Mouse (Mus musculus): ENCODE results near the gene Maneal. TPM values are rescaled to one million over a fixed set of nuclear protein-coding genes. Genes with fewer than 3 reads are reported as not detected.

The Maneal gene
- total and polyA plus RNA-seq, 3 experiments: 0.08 TPM; not detected in 2

DNA sequence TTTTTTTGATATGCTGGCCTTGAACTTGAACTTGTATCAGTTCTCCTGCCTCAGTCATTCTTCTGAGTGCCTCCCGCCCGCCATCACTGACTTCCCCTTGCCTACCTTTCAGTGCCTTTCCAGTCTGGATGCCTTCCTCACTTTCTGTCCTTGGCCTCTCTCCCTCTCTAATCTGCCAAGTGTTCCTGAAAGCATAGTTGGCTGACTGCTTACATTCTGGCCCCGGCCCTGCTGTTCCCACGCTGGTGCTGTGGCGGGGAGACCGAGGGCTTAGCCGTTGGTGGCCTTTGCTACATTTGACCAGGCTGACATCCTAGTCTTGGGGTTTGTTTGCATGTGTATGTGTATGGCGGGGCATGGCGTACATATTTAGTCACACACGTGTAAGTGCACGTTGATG lies 46.1 kb downstream of the Maneal start:
- in situ Hi-C loops (cut with MboI; ENCODE audit: low pct_ligation_motif_present, low pct_unique_long_range_greater_than_20kb, low sequenced_read_pairs): no loop called here
- H3K4me1 ChIP-seq (ENCODE audit: control insufficient read depth in 1 of 2, insufficient read depth in 2 of 2): peaks cover 0 to 49% of the 10 kb centered on the region in 2 experiments; a peak in 2 of 4 replicates
- DNase-seq (ENCODE audit: extremely low read depth): no peak
- TF ChIP-seq POLR2AphosphoS2 (IDR thresholded peaks at IDR 0.05; ENCODE audit: low read depth, low read length) (no peak), ELF1 (IDR thresholded peaks at IDR 0.05; ENCODE audit: low read depth, low read length) (no peak), UBTF (IDR thresholded peaks at IDR 0.05; ENCODE audit: low read depth, low read length) (no peak), ETS1 (conservative IDR thresholded peaks at IDR 0.05; ENCODE audit: low read depth, low read length) (no peak), PAX5 (IDR thresholded peaks at IDR 0.05; ENCODE audit: low read length) (no peak), ZKSCAN1 (IDR thresholded peaks at IDR 0.05; ENCODE audit: borderline replicate concordance, low read depth, low read length) (no peak), IRF4 (IDR thresholded peaks at IDR 0.05; ENCODE audit: low read depth, low read length) (no peak), POLR2A (IDR thresholded peaks at IDR 0.05; ENCODE audit: low read depth, low read length) (no peak), CHD1 (IDR thresholded peaks at IDR 0.05; ENCODE audit: low read depth, low read length) (no peak), RCOR1 (conservative IDR thresholded peaks at IDR 0.05; ENCODE audit: low read depth, low read length) (no peak), MAX (IDR thresholded peaks at IDR 0.05; ENCODE audit: low read length) (no peak), ZNF384 (IDR thresholded peaks at IDR 0.05; ENCODE audit: low read depth, low read length) (no peak), HCFC1 (IDR thresholded peaks at IDR 0.05; ENCODE audit: low read depth, low read length) (no peak)
- no peak overlapping the region for H3K4me3 ChIP-seq (replicated peaks in 1 of 3; ENCODE audit: low read depth in 2 of 3, low read length in 2 of 3, poor library complexity in 1 of 3)
- H3K36me3 ChIP-seq (replicated peaks in 1 of 2; ENCODE audit: control insufficient read depth in 1 of 2, insufficient read depth in 1 of 2, low read length in 1 of 2): peaks cover 45 to 88% of the 10 kb centered on the region in 2 experiments
- H3K9me3 ChIP-seq (replicated peaks; ENCODE audit: low read length): no peaks in the 10 kb centered on the region
- no peak overlapping the region for H3K27ac ChIP-seq (ENCODE audit: insufficient read depth, low read depth)
- dilution Hi-C loops (cut with MboI; ENCODE audit: extremely low pct_ligation_motif_present, extremely low pct_unique_long_range_greater_than_20kb, low sequenced_read_pairs): no loop called here
- no peak overlapping the region for H3K9ac ChIP-seq (ENCODE audit: insufficient read depth, low read depth)
- H3K4me2 ChIP-seq (ENCODE audit: insufficient read depth, low read depth, poor library complexity, severe bottlenecking): no peak overlapping the region
- H3K27me3 ChIP-seq (replicated peaks): no peaks in the 10 kb centered on the region
- peaks cover 28% of the 10 kb centered on the region for H3K79me2 ChIP-seq (replicated peaks; ENCODE audit: control insufficient read depth, extremely low read depth, insufficient read depth, poor library complexity, severe bottlenecking)

DNA sequence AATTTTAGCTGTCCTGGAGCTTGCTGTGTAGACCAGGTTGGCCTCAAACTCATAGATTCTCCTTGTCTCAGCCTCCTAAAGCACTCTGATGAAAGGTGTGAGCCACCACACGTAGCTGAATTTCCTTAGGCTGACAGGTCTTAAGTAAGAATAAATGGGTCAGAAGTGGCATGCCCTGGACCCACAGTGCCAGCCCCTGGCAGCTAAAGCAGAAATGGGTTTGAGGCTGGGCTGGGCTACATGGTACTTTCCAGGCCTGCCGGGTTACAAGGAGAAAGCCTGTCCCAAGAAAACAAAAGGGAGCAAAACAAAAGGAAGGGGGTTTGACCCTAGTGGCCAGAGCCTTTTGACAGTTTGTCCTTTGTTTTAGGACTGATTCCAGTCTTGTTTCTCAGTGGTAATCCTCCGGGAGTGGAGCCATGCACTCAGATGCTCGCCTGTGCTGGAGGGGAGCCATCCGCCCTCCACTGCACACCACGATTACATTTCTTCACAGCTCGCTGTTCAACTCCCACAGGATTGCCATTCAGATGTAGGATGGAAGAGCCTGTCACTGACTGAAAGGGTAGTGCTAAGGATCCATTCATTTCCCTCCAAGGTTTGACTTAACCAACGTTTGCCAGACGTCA lies 50.5 kb downstream of the Maneal start:
- H3K4me3 ChIP-seq (replicated peaks in 1 of 3; ENCODE audit: low read depth in 2 of 3, low read length in 2 of 3, poor library complexity in 1 of 3): no peak overlapping the region
- peaks cover 2 to 47% of the 10 kb centered on the region in 2 experiments; a peak in 2 of 4 replicates for H3K4me1 ChIP-seq (ENCODE audit: control insufficient read depth in 1 of 2, insufficient read depth in 2 of 2)
- no peaks in the 10 kb centered on the region for H3K9me3 ChIP-seq (replicated peaks; ENCODE audit: low read length)
- H3K27ac ChIP-seq (ENCODE audit: insufficient read depth, low read depth): no peak overlapping the region
- no peak overlapping the region for H3K9ac ChIP-seq (ENCODE audit: insufficient read depth, low read depth)
- in situ Hi-C loops (cut with MboI; ENCODE audit: low pct_ligation_motif_present, low pct_unique_long_range_greater_than_20kb, low sequenced_read_pairs) (no loop called here), dilution Hi-C loops (cut with MboI; ENCODE audit: extremely low pct_ligation_motif_present, extremely low pct_unique_long_range_greater_than_20kb, low sequenced_read_pairs) (no loop called here)
- no peak overlapping the region for H3K4me2 ChIP-seq (ENCODE audit: insufficient read depth, low read depth, poor library complexity, severe bottlenecking)
- TF ChIP-seq MEF2A (IDR thresholded peaks at IDR 0.05; ENCODE audit: borderline replicate concordance, low read depth, low read length) (no peak), RAD21 (IDR thresholded peaks at IDR 0.05; ENCODE audit: low read depth, low read length) (no peak), MYC (IDR thresholded peaks at IDR 0.05; ENCODE audit: low read depth, low read length) (no peak), IRF4 (IDR thresholded peaks at IDR 0.05; ENCODE audit: low read depth, low read length) (no peak), TBP (conservative IDR thresholded peaks at IDR 0.05; ENCODE audit: low read depth, low read length) (no peak), ZKSCAN1 (IDR thresholded peaks at IDR 0.05; ENCODE audit: borderline replicate concordance, low read depth, low read length) (no peak), RCOR1 (conservative IDR thresholded peaks at IDR 0.05; ENCODE audit: low read depth, low read length) (no peak), EP300 (IDR thresholded peaks at IDR 0.05; ENCODE audit: low read length) (no peak), KAT2A (IDR thresholded peaks at IDR 0.05; ENCODE audit: insufficient replicate concordance, low read length) (no peak), HCFC1 (IDR thresholded peaks at IDR 0.05; ENCODE audit: low read depth, low read length) (no peak), JUND (conservative IDR thresholded peaks at IDR 0.05; ENCODE audit: low read depth, low read length) (no peak), SMC3 (IDR thresholded peaks at IDR 0.05; ENCODE audit: low read depth, low read length) (no peak), PAX5 (IDR thresholded peaks at IDR 0.05; ENCODE audit: low read length) (no peak), MAFK (IDR thresholded peaks at IDR 0.05; ENCODE audit: insufficient replicate concordance, low read length) (no peak), CHD2 (IDR thresholded peaks at IDR 0.05; ENCODE audit: low read length) (no peak), ETS1 (conservative IDR thresholded peaks at IDR 0.05; ENCODE audit: low read depth, low read length) (no peak), NRF1 (IDR thresholded peaks at IDR 0.05; ENCODE audit: low read depth, low read length) (no peak), ZMIZ1 (IDR thresholded peaks at IDR 0.05; ENCODE audit: low read depth, low read length) (no peak), NELFE (IDR thresholded peaks at IDR 0.05; ENCODE audit: low read depth, low read length) (no peak)
- no peak for DNase-seq (ENCODE audit: extremely low read depth)
- no peaks in the 10 kb centered on the region for H3K27me3 ChIP-seq (replicated peaks)
- peaks cover 37% of the 10 kb centered on the region for H3K79me2 ChIP-seq (replicated peaks; ENCODE audit: control insufficient read depth, extremely low read depth, insufficient read depth, poor library complexity, severe bottlenecking)
- H3K36me3 ChIP-seq (replicated peaks in 1 of 2; ENCODE audit: control insufficient read depth in 1 of 2, insufficient read depth in 1 of 2, low read length in 1 of 2): peaks cover 42 to 82% of the 10 kb centered on the region in 2 experiments

All from CH12.LX (cell line).